Mouse (Mus musculus) forebrain, embryonic 15.5 days (tissue): Measurements from ENCODE around the gene Crabp1. TPM values are rescaled to one million over a fixed set of nuclear protein-coding genes. Genes with fewer than 3 reads are reported as not detected.
A peak's percentile ranks its signal among the peaks of the same experiment; 100 is the strongest.

Experiments used
- ATAC-seq: fragments of 200-750 bp; cut with Nextera tagmentation; replicated peaks from 2 replicates; pipeline ENCODE4 v1.8.0; 2017; ENCODE audit warnings: mild to moderate bottlenecking, moderate TSS enrichment, moderate library complexity
- H3K27ac ChIP-seq: fragments of 300-500 bp; sonication (generic); replicated peaks from 2 replicates; pipeline ENCODE4 v1.5.1; 2015; ENCODE audit warnings: mild to moderate bottlenecking, inconsistent platforms
- H3K27me3 ChIP-seq: fragments of 300-500 bp; sonication (generic); 2 replicates; pipeline ENCODE4 v1.6.1; 2015; ENCODE audit warnings: inconsistent platforms
- H3K36me3 ChIP-seq: fragments of 300-500 bp; sonication (generic); 2 replicates; pipeline ENCODE4 v1.6.1; 2015; ENCODE audit warnings: mild to moderate bottlenecking, inconsistent platforms
- H3K4me1 ChIP-seq: fragments of 300-500 bp; sonication (generic); 2 replicates; pipeline ENCODE4 v1.6.1; 2015; ENCODE audit warnings: inconsistent platforms
- H3K4me2 ChIP-seq: fragments of 300-500 bp; sonication (generic); replicated peaks from 2 replicates; pipeline ENCODE4 v1.6.1; 2015; ENCODE audit warnings: mild to moderate bottlenecking, inconsistent platforms
- H3K4me3 ChIP-seq: fragments of 300-500 bp; sonication (generic); 2 replicates; pipeline ENCODE4 v1.5.1; 2015; ENCODE audit warnings: mild to moderate bottlenecking, inconsistent platforms
- H3K9ac ChIP-seq: fragments of 300-500 bp; sonication (generic); replicated peaks from 2 replicates; pipeline ENCODE4 v1.6.1; 2015; ENCODE audit warnings: mild to moderate bottlenecking, inconsistent platforms
- H3K9me3 ChIP-seq: fragments of 300-500 bp; sonication (generic); 2 replicates; pipeline ENCODE4 v1.6.1; 2016; ENCODE audit warnings: inconsistent platforms
- WGBS: fragments of 180-500 bp; shearing (Covaris S2); methylation state at CpG from one replicate; pipeline ENCODE4 v1.1.7; 2015; ENCODE audit warnings: mixed read lengths; 5-methylcytosine and 5-hydroxymethylcytosine counted together
- polyA plus RNA-seq: library from polyadenylated mRNA; unstranded; fragments of >200 nt; fragmentation: Nextera tagmentation; extraction: Ambion mirVana; gene quantifications from 2 replicates; pipeline ENCODE4 v1.2.1, GENCODE M21; 2015

Crabp1 gene
- polyA plus RNA-seq, 1 experiment from 2014 or later: 47.3 TPM

GRCm38 (mm10) chr9:54745740-54746370 lies 18.7 kb upstream of the Crabp1 start:
- Histone ChIP-seq H3K27me3 (no peaks in the 10 kb centered on the region), H3K9me3 (no peaks in the 10 kb centered on the region), H3K4me2 (no peak overlapping the region), H3K36me3 (no peaks in the 10 kb centered on the region), H3K4me1 (0 out of 2 replicates have a peak, but pooled peaks cover 3% of the 10 kb centered on the region), H3K9ac (no peak overlapping the region), H3K4me3 (no peak overlapping the region), H3K27ac (no peak overlapping the region)
- no peak for ATAC-seq
- WGBS: 56% methylated on average over 13 of the region's 13 CpGs

GRCm38 (mm10) chr9:54750215-54750981 lies 14.2 kb upstream of the Crabp1 start:
- no peak for ATAC-seq
- Histone ChIP-seq H3K4me1 (0 out of 2 replicates have a peak, but pooled peaks cover 3% of the 10 kb centered on the region), H3K27ac (no peak overlapping the region), H3K4me3 (no peak overlapping the region), H3K4me2 (no peak overlapping the region), H3K9ac (no peak overlapping the region), H3K27me3 (no peaks in the 10 kb centered on the region), H3K9me3 (no peaks in the 10 kb centered on the region), H3K36me3 (no peaks in the 10 kb centered on the region)
- WGBS: 85% methylated on average over 7 of the region's 7 CpGs

- Histone ChIP-seq H3K27ac (no peak overlapping the region), H3K9me3 (no peaks in the 10 kb centered on the region), H3K4me2 (no peak overlapping the region), H3K4me3 (no peak overlapping the region), H3K36me3 (no peaks in the 10 kb centered on the region), H3K27me3 (no peaks in the 10 kb centered on the region), H3K4me1 (no peaks in the 10 kb centered on the region), H3K9ac (no peak overlapping the region)
- ATAC-seq: no peak
- 98% methylated on average over 2 of the region's 2 CpGs for WGBS
Observed at GRCm38 (mm10) chr9:54751684-54752083, 12.9 kb upstream of the Crabp1 start.

- 27% methylated on average over 21 of the region's 21 CpGs for WGBS
- H3K9me3 ChIP-seq: no peaks in the 10 kb centered on the region
- ATAC-seq: no peak
- H3K27me3 ChIP-seq: no peaks in the 10 kb centered on the region
- no peak overlapping the region for H3K4me3 ChIP-seq
- H3K36me3 ChIP-seq: no peaks in the 10 kb centered on the region
- H3K4me2 ChIP-seq: no peak overlapping the region
- no peak overlapping the region for H3K9ac ChIP-seq
- no peaks in the 10 kb centered on the region for H3K4me1 ChIP-seq
- H3K27ac ChIP-seq: no peak overlapping the region
Observed at GRCm38 (mm10) chr9:54752201-54752943, 12.2 kb upstream of the Crabp1 start.

- 56% methylated on average over 11 of the region's 11 CpGs for WGBS
- Histone ChIP-seq H3K4me1 (no peaks in the 10 kb centered on the region), H3K4me3 (no peak overlapping the region), H3K27me3 (no peaks in the 10 kb centered on the region), H3K9me3 (no peaks in the 10 kb centered on the region), H3K36me3 (no peaks in the 10 kb centered on the region), H3K27ac (no peak overlapping the region), H3K9ac (no peak overlapping the region), H3K4me2 (no peak overlapping the region)
- no peak for ATAC-seq
Observed at GRCm38 (mm10) chr9:54752944-54753295, 11.6 kb upstream of the Crabp1 start.

- H3K9ac ChIP-seq: no peak overlapping the region
- no peaks in the 10 kb centered on the region for H3K9me3 ChIP-seq
- H3K4me3 ChIP-seq: no peak overlapping the region
- peaks cover 5% of the 10 kb centered on the region for H3K4me1 ChIP-seq
- no peak for ATAC-seq
- peaks cover 19% of the 10 kb centered on the region for H3K27me3 ChIP-seq
- H3K4me2 ChIP-seq: no peak overlapping the region
- WGBS: 12% methylated on average over 6 of the region's 6 CpGs
- no peaks in the 10 kb centered on the region for H3K36me3 ChIP-seq
- no peak overlapping the region for H3K27ac ChIP-seq
Observed at GRCm38 (mm10) chr9:54759592-54759991, 5.0 kb upstream of the Crabp1 start.

- WGBS: 20% methylated on average over 12 of the region's 12 CpGs
- ATAC-seq: no peak
- H3K4me3 ChIP-seq: peak overlapping the region; percentile 38
Observed at GRCm38 (mm10) chr9:54764091-54764490, 457 bp upstream of the Crabp1 start.

GRCm38 (mm10) chr9:54765336-54766085 lies 963 bp downstream of the Crabp1 start:
- Histone ChIP-seq H3K9me3 (no peaks in the 10 kb centered on the region), H3K4me3 (peak overlapping the region; percentile 38), H3K36me3 (no peaks in the 10 kb centered on the region), H3K4me2 (peak overlapping the region; percentile 75), H3K27ac (no peak overlapping the region), H3K27me3 (peaks cover 37% of the 10 kb centered on the region), H3K9ac (peak overlapping the region; percentile 41), H3K4me1 (peaks cover 33% of the 10 kb centered on the region)
- WGBS: under 1% methylated on average over 41 of the region's 41 CpGs
- peak; percentile 9; the same call in 1 of the 2 replicates for ATAC-seq

More at GRCm38 (mm10) chr9:54764091-54764490, 457 bp upstream of the Crabp1 start:
- Histone ChIP-seq H3K27ac (no peak overlapping the region), H3K27me3 (peaks cover 37% of the 10 kb centered on the region), H3K36me3 (no peaks in the 10 kb centered on the region), H3K4me1 (peaks cover 28% of the 10 kb centered on the region), H3K9ac (no peak overlapping the region), H3K4me2 (peak overlapping the region; percentile 75), H3K9me3 (no peaks in the 10 kb centered on the region)

GRCm38 (mm10) chr9:54770140-54770780 lies 5.7 kb downstream of the Crabp1 start:
- no peak overlapping the region for H3K4me2 ChIP-seq
- no peak overlapping the region for H3K4me3 ChIP-seq
- H3K4me1 ChIP-seq: peaks cover 21% of the 10 kb centered on the region
- H3K9me3 ChIP-seq: no peaks in the 10 kb centered on the region
- 43% methylated on average over 11 of the region's 11 CpGs for WGBS
- ATAC-seq: no peak
- no peak overlapping the region for H3K27ac ChIP-seq
- H3K36me3 ChIP-seq: no peaks in the 10 kb centered on the region
- H3K9ac ChIP-seq: no peak overlapping the region
- H3K27me3 ChIP-seq: peaks cover 11% of the 10 kb centered on the region

- H3K27me3 ChIP-seq: no peaks in the 10 kb centered on the region
- no peaks in the 10 kb centered on the region for H3K4me1 ChIP-seq
- WGBS: 71% methylated on average over 13 of the region's 13 CpGs
Observed at GRCm38 (mm10) chr9:54776451-54776982, 12.0 kb downstream of the Crabp1 start.

GRCm38 (mm10) chr9:54779280-54779679 lies 14.7 kb downstream of the Crabp1 start:
- no peak overlapping the region for H3K4me3 ChIP-seq
- H3K36me3 ChIP-seq: no peaks in the 10 kb centered on the region
- WGBS: 82% methylated on average over 8 of the region's 8 CpGs

More at GRCm38 (mm10) chr9:54776451-54776982, 12.0 kb downstream of the Crabp1 start:
- Histone ChIP-seq H3K9me3 (no peaks in the 10 kb centered on the region), H3K27ac (no peak overlapping the region), H3K4me2 (no peak overlapping the region), H3K9ac (no peak overlapping the region), H3K4me3 (no peak overlapping the region), H3K36me3 (no peaks in the 10 kb centered on the region)
- no peak for ATAC-seq

More at GRCm38 (mm10) chr9:54779280-54779679, 14.7 kb downstream of the Crabp1 start:
- Histone ChIP-seq H3K9me3 (no peaks in the 10 kb centered on the region), H3K4me1 (no peaks in the 10 kb centered on the region), H3K9ac (no peak overlapping the region), H3K27ac (no peak overlapping the region), H3K4me2 (no peak overlapping the region), H3K27me3 (no peaks in the 10 kb centered on the region)
- no peak; the same call in 1 of the 2 replicates for ATAC-seq
